Comparison of ENCODE assay signal across 11 mouse cellular contexts in genomic region chr7:118975837-118976236, GRCm38 (mm10). TPM values are rescaled to one million over a fixed set of nuclear protein-coding genes. Genes with fewer than 3 reads are reported as not detected.
DNase-seq lines count a peak whose midpoint lies in the region; ATAC-seq and TF ChIP-seq lines count a peak whose summit lies in the region.
"Had no signal": no experiment of that assay in that cellular context is flagged by ENCODE, and none has a peak within 500 bp of the region (broad histone marks: within the 10 kb centered on the region; RNA-seq: fewer than 3 reads in every experiment).

No protein-coding gene starts in this region.

- H3K9ac ChIP-seq in forebrain, embryonic 13.5 days, result peak overlapping the region; percentile 43; the same call in 1 of the 2 replicates
- H3K9ac ChIP-seq in hindbrain, embryonic 12.5 days, result no peak overlapping the region
- H3K9ac ChIP-seq in midbrain, postnatal 0 days (replicated peaks; ENCODE audit: low read length, poor library complexity, severe bottlenecking), result no peak overlapping the region
- H3K9ac ChIP-seq: intestine, embryonic 15.5 days had no signal

- peak overlapping the region; percentile 52; the same call in 1 of the 2 replicates for H3K27ac ChIP-seq in forebrain, embryonic 13.5 days
- H3K27ac ChIP-seq in forebrain, embryonic 10.5 days, result no peak overlapping the region
- no peak overlapping the region for H3K27ac ChIP-seq in hindbrain, embryonic 12.5 days
- H3K27ac ChIP-seq in midbrain, postnatal 0 days (ENCODE audit: low read depth, low read length), result no peak overlapping the region
- H3K27ac ChIP-seq: intestine, embryonic 15.5 days had no signal

- 93% methylated on average over 3 of the region's 3 CpGs for WGBS in forebrain, embryonic 13.5 days
- 85% methylated on average over 3 of the region's 3 CpGs for WGBS in forebrain, embryonic 10.5 days
- whole genome bisulfite sequencing in hindbrain, embryonic 12.5 days, result 80% methylated on average over 3 of the region's 3 CpGs
- WGBS in midbrain, postnatal 0 days, result 79% methylated on average over 3 of the region's 3 CpGs

- peaks cover 70% of the 10 kb centered on the region for H3K36me3 ChIP-seq in forebrain, embryonic 13.5 days (ENCODE audit: poor library complexity, severe bottlenecking)
- H3K36me3 ChIP-seq in forebrain, embryonic 10.5 days (replicated peaks), result peaks cover 97% of the 10 kb centered on the region
- peaks cover 37% of the 10 kb centered on the region for H3K36me3 ChIP-seq in hindbrain, embryonic 12.5 days
- no peaks in the 10 kb centered on the region for H3K36me3 ChIP-seq in midbrain, postnatal 0 days (ENCODE audit: insufficient read depth, low read length)
- H3K36me3 ChIP-seq: intestine, embryonic 15.5 days had no signal

- H3K4me3 ChIP-seq in forebrain, embryonic 13.5 days, result peak overlapping the region; percentile 15; the same call in 1 of the 2 replicates
- no peak overlapping the region for H3K4me3 ChIP-seq in forebrain, embryonic 10.5 days
- H3K4me3 ChIP-seq in hindbrain, embryonic 12.5 days, result peak overlapping the region; percentile 19; the same call in 1 of the 2 replicates
- H3K4me3 ChIP-seq in midbrain, postnatal 0 days (ENCODE audit: low read depth, low read length), result no peak overlapping the region
- H3K4me3 ChIP-seq: intestine, embryonic 15.5 days had no signal

- DNase-seq in forebrain, embryonic 10.5 days (ENCODE audit: extremely low spot score, low spot score), result no peak
- DNase-seq in lung, postnatal 10 days, result peak; percentile 57
- DNase-seq in lung, postnatal 36 days, result no peak
- DNase-seq in midbrain, postnatal 0 days (ENCODE audit: low spot score), result no peak
- no peak for DNase-seq in frontal cortex, postnatal 10 days (ENCODE audit: low spot score in 2 of 2)
- DNase-seq in layer of hippocampus, adult 8-10 months (ENCODE audit: low spot score in 2 of 2), result no peak
- DNase-seq: cerebellum, adult 11 months had no signal

- ATAC-seq in forebrain, embryonic 13.5 days, result no peak
- no peak for ATAC-seq in hindbrain, embryonic 12.5 days (ENCODE audit: low FRiP score)
- ATAC-seq in midbrain, postnatal 0 days (ENCODE audit: low FRiP score), result no peak

- H3K4me1 ChIP-seq in forebrain, embryonic 13.5 days, result peaks cover 45% of the 10 kb centered on the region
- peaks cover 43% of the 10 kb centered on the region for H3K4me1 ChIP-seq in forebrain, embryonic 10.5 days
- H3K4me1 ChIP-seq in hindbrain, embryonic 12.5 days, result peaks cover 53% of the 10 kb centered on the region
- H3K4me1 ChIP-seq in midbrain, postnatal 0 days (ENCODE audit: insufficient read depth, low read length), result no peaks in the 10 kb centered on the region
- H3K4me1 ChIP-seq: intestine, embryonic 15.5 days had no signal

- no peaks in the 10 kb centered on the region for H3K9me3 ChIP-seq in forebrain, embryonic 13.5 days (replicated peaks)
- H3K9me3 ChIP-seq in forebrain, embryonic 10.5 days, result no peaks in the 10 kb centered on the region
- no peaks in the 10 kb centered on the region for H3K9me3 ChIP-seq in hindbrain, embryonic 12.5 days (replicated peaks)
- H3K9me3 ChIP-seq in midbrain, postnatal 0 days (ENCODE audit: low read length), result no peaks in the 10 kb centered on the region
- H3K9me3 ChIP-seq: intestine, embryonic 15.5 days had no signal

- TF ChIP-seq CTCF in midbrain, postnatal 0 days (IDR thresholded peaks at IDR 0.05), result no peak

- peak overlapping the region; percentile 42 for H3K4me2 ChIP-seq in forebrain, embryonic 13.5 days
- peak overlapping the region; percentile 41 for H3K4me2 ChIP-seq in hindbrain, embryonic 12.5 days (replicated peaks)
- 0 out of 2 replicates have a peak overlapping the region, but pooled peaks have one; percentile 0 for H3K4me2 ChIP-seq in midbrain, postnatal 0 days (ENCODE audit: low read depth, low read length, poor library complexity, severe bottlenecking)
- H3K4me2 ChIP-seq: intestine, embryonic 15.5 days; liver, embryonic 11.5 days had no signal

- H3K27me3 ChIP-seq in forebrain, embryonic 13.5 days, result no peaks in the 10 kb centered on the region
- H3K27me3 ChIP-seq in forebrain, embryonic 10.5 days (ENCODE audit: poor library complexity, severe bottlenecking), result no peaks in the 10 kb centered on the region
- H3K27me3 ChIP-seq in hindbrain, embryonic 12.5 days, result no peaks in the 10 kb centered on the region
- no peaks in the 10 kb centered on the region for H3K27me3 ChIP-seq in midbrain, postnatal 0 days (ENCODE audit: insufficient read depth, low read length)
- H3K27me3 ChIP-seq: intestine, embryonic 15.5 days had no signal

RNA-seq across cellular contexts. Expression of gene Gprc5b, which starts 19.2 kb away (rescaled TPM):
- 8.4 and 9.7 TPM in 2 replicates for polyA plus RNA-seq in forebrain, embryonic 13.5 days (2015; fragmentation: Nextera tagmentation; extraction: Ambion mirVana)
- 9.0 and 12.2 TPM in 2 replicates for polyA plus RNA-seq in forebrain, embryonic 10.5 days (2016; fragmentation: Nextera tagmentation; extraction: Ambion mirVana)
- polyA plus RNA-seq in hindbrain, embryonic 12.5 days (2016; fragmentation: Nextera tagmentation; extraction: Ambion mirVana), result 12.9 and 13.2 TPM in 2 replicates
- total RNA-seq in midbrain, postnatal 0 days (2014; rRNA removed), result 19.9 and 30.1 TPM in 2 replicates
- 6.1 and 6.6 TPM in 2 replicates for polyA plus RNA-seq in midbrain, postnatal 0 days (2015; fragmentation: Nextera tagmentation; extraction: Ambion mirVana)
- total RNA-seq in layer of hippocampus, adult 8-10 months (2022), result 100 to 1,000 TPM; 150 to 157 (median 154) TPM

Comparison
In these comparisons a context has a peak if more than half of its experiments do, and no peak if none do; other contexts are left out.
1. H3K4me3 ChIP-seq: peak in forebrain, embryonic 13.5 days (single experiment) and hindbrain, embryonic 12.5 days (single experiment); none in forebrain, embryonic 10.5 days (single experiment) and midbrain, postnatal 0 days (single experiment).
2. Peak in every context shown above with its lines, with median percentiles within 50 percentile points of each other: H3K4me2 ChIP-seq.